Mouse (Mus musculus) liver, embryonic 14.5 days (tissue): ENCODE measurements at regions not wholly inside any gene's neighbourhood (a gene's known extent, or its start where the extent isn't known, plus 50 kb on each side); places are given as distances from the start of the nearest gene placed in this dataset.

Experiments used
- CTCF ChIP-seq: IDR thresholded peaks from 2 replicates; pipeline ENCODE4 v1.5.1; 2016; ENCODE audit warnings: antibody characterized with exemption, low read depth, control low read depth
- EP300 ChIP-seq: IDR thresholded peaks from 2 replicates; pipeline ENCODE4 v1.6.1; 2016; ENCODE audit warnings: antibody characterized with exemption, low read depth

- no peak for TF ChIP-seq EP300
- TF ChIP-seq CTCF, result peak; percentile 46
Observed at GRCm38 (mm10) chr4:66523238-66523885, 119.0 kb upstream of the Astn2 start.
